Mouse (Mus musculus) fibroblast of lung, adult 2 months (primary cell): ENCODE results near the gene Aimp2.

ENCODE experiments used
- DNase-seq: peaks from one replicate; pipeline ENCODE4 v3.0.0-alpha.2; 2011; ENCODE audit warnings: low read depth

The Aimp2 gene

DNA sequence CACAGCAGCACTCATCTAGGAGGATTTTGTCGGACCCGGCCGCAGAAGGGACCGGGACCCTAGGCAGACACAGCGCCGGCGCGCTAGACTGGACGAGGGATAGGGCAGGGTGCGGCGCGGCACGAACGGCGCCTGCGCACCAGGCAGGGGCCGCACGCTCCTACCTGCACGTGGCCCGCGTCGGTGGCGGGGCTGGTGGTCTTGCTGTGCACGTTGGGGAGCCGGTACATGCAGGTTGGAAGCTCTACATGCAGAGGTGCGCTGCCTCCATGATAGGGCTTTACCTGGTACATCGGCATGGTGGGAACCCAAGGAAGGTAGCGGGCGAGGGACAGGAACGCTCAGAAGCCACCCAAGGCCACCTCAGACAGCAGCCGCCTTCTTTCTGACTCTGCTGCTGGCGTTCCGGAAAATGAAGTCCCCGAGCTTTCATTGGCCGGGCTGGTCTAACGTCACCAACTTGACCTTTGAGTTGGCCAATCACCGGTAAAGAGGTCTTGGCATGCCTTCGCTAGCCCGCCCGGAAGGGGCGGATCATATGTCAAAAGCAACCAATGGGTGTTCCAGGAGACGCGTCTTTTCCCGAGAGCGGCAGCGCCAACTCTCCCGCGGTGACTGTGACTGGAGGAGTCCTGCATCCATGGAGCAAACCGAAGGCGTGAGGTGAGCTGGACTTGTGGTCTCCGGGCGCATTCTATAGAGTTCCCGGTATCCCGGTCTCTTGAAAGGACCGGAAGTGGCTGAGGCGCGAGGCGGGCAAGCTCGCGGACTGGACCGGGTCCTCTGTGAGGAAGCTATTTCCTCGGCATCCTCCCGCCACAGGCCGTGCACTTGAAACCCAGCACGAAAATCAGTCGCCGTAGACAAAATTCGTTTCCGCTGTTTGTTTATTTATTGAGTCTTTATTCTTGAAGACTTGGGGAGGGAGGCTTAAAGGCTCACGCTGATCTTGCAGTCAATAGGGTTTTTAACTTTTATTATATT is at the start of gene Aimp2, which contains the start of gene Pms2:
Gene Aimp2 (minus strand): TSS at position 431 of the 984 bp plus-strand sequence.
Gene Pms2 (plus strand): TSS at position 548 of the 984 bp plus-strand sequence.
- peak; percentile 98 for DNase-seq

DNA sequence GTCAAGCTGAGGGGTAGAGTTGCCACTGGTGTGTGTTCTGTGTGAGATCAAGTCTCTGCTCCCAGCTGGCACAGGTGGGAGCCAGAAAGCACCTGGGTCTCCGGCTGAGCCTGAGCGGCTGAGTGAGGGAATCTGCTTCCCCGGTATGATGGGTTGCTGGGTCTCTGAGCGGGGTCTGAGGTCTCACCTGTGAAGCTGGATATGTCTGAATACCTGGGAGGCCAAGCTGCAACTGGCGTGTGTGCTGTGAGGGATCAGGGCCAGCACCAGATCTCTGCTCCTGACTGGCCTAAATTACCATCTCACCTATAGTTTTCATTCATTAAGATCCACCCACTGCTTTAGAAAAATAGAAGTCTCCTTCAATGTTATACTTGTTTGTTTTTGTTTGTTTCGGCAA is 47.5 kb upstream of the Aimp2 start:
- DNase-seq = no peak

DNA sequence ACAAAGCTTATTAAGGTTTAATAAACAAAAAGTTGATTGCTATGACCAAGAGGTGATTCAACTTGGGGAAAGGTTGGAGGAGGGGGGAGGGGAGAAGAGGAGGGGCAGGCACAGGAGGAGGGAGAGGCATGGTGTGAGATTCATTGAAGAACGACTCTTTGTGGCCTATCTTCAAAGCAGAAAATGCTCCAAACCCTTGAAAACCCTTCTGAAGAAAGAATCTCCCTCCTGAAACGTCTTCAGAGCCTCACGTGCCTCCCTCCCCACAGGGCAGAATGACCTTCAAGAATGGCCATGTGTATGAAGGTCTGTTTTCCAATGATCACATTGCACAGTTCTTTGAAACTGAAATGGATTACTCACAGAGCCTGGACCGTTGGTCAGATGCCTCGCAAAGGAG is 40.4 kb upstream of the Aimp2 start:
- DNase-seq = no peak

DNA sequence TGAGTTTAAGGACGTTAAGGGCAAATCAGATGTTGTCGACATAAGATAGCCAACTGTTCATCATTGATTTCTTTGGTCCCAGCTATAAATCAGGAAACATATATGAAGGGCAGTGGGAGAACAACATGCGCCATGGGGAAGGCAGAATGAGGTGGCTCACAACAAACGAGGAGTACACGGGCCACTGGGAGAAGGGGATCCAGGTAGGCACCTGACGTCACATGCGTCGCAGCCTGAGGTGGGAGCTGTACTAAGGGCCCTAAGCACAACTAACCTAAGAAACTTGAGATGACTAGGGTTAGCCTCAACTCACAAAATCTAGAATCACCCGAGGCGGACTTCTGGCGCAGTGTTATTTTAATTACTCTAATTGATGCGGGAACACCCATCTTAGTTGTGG is 38.7 kb upstream of the Aimp2 start:
- no peak for DNase-seq

DNA sequence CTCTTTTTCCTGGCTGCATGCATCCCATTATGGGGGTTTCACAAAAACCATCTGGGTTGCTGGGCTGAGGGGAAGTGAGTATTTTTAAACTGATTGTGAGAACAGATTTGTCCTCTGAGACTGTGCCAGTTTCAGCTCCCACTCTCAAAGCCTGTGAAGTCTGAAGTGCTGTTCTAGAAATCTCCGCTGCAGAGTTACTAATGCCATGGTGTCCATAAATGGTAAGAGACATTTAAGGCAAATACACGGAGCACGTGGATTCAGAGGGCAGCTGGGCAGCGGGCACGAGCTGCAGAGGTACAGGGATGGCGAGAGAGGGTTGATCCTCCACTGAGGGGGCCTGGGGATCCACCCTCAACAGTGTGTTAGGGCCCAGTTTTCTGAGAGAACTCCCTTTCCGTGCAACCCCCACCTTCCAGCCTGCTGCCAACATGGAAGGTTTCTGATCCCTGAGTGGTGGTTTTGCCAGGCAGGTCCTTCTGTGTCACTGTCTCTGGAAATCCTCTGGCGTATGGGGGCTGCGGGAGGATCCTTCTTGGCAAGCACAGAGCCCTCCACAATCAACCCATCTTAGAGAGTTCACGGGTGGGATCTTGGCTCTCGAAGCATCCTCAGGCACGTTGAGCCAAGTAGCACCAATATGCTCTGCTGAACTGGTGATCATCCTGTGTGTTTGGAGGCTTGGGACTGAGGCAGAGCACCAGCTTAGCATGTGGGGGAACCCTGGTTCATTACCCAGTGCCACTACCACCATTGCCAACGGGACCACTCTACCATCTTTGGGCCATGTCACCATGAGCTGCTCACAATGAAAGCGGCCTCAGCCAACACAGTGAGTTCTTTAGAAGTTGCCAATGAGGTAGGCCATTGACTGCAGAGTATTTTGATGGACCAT is 33.8 kb upstream of the Aimp2 start:
- no peak for DNase-seq

DNA sequence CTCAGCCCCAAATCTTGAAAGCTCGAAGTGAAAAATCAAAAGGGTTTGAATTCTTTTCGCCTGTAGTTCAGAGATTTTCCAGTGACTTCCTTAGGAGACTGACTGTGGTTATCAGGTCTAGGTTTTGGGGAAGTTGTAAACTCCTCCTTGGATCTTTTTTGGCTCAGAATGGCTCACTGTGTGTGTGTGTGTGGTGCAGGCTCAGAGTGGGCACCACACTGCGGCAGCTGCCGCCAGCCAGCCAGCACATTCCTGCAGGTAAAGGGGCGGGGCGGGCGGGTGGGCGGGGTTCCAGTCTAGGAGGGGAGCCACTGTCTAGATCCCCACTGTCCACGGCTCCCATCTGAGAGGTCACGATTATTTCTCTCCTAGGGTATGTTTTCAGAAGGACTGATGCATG is 31.9 kb upstream of the Aimp2 start:
- DNase-seq = no peak

DNA sequence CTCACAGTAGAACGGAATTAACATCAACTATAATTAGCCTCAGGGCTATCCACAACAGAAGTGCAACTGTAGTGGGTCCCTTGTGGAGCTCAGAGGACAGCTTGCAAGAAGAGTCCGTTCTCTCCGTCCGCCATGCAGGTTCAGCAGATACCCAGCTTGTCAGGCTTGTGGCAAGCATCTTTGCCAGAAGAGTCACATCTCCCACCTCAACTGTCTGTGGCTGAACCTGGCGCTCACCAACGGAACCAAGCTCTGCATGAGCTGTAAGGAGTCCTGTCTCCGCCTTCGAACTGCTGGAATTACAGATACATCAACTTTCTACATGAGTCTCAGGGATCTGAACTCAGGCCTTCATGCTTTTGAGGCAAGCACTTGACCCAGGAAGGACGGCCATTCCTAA is 26.5 kb upstream of the Aimp2 start:
- DNase-seq = no peak

DNA sequence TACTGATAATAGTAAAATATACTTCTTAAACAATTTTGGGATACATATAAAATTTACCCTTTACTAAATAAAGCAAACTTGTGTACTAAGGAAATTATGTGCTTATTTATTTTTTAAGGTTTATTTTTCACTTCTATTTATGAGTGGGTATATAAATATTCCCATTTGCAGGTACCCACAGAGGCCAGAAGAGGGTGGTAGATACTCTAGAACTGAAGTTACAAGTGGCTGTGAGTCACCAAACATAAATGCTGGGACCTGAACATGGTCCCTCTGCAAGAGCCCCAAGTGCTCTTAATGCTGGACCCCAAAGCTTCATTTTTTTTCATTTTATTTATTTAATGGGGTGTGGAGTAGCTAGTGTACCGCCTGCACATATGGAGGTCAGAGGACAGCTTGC is 24.2 kb upstream of the Aimp2 start:
- DNase-seq = no peak

DNA sequence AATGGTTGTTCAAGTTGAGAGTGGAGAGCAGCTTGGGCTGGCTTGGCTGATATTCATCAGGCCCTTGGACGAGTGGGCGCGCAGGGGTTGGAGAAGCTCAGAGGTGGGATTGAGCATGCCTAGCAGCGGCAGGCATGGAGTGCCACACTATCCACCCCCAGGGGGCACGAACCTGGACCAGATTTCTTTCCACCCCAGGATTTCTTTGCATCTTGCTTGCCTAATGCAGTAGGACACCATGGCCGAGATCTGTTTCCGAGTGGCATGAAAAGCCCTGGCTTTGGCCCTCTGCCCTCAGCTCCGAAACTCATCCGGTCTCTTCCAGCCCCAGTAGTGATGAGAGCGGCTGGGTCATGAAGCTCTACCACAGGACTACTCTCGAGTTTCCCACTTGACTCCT is 23.8 kb upstream of the Aimp2 start:
- DNase-seq = no peak

DNA sequence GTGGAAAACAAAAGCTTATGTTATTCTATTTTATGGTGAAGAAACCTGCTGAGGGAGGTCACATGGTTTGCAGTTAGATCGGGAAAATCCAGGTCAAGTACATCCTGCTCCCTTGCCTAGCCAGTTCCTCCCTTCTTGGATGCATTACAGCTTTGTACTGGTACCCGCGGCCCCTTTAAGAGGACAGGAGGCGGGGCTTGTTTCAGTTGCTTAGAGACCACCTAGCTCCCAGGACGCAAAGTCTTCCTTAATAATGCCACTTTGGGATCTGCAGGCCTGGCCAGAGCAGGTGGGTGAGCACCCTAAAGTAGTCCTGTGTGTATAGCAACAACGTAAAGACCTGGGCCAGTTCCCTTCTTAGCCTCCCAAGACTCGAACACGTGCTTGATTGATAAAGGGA is 23.2 kb upstream of the Aimp2 start, which contains the start of gene Rsph10b:
Gene Rsph10b (plus strand): TSS at position 205 of the 400 bp plus-strand sequence.
- no peak for DNase-seq

DNA sequence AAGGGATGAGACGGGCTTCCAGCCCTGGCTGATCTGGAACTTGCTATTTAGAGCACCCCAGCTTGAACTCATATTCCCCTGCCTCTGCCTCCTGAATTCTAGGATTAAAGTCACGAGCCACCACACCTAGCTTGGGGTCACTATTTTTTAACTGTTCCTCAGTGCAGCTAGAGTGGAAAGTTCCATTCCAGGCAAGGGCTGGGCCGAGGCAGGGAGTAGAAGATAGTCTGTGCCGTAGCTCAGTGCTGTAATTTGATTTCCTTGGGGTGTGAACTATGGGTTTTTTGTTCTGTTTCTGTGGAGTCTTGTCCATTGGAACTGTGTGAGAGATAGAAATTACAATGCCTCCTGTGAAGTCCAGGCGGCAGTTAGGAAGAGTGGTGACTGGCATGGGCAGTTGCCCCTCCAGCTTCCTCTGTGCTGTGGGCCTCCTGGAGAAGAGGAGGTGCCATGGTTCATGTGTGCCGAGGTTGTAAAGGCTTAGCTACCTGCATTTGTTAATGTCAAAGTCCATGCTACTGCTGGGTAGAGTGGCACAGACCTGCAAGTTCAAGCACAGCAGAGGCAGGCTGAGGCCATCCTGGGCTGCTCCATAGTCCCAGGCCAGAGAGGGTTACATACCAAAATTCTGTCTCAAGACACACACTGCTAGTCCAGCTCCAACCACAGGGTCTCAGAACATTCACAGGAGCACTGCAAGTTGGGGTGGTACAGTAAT is 22.4 kb upstream of the Aimp2 start:
- no peak for DNase-seq

DNA sequence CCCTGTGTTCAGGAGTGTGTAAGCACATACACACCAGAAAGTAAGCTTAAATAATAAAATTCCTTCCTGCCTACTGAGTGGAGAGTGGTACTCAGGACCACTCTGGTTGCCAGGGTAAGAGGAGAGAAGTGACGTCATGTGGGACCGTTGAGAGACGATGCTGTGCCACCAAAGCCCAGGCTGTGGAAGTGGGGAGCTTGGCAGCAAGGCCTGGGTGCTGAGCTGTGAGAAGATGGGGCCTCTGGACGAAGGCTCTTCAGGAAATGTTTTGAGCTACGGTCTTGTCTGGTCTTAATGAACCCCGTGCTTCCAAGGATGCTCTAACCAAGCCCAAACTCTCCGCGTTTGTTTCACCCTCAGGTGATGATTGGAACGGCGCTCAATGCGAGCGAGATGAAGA is 21.0 kb upstream of the Aimp2 start:
- no peak for DNase-seq

DNA sequence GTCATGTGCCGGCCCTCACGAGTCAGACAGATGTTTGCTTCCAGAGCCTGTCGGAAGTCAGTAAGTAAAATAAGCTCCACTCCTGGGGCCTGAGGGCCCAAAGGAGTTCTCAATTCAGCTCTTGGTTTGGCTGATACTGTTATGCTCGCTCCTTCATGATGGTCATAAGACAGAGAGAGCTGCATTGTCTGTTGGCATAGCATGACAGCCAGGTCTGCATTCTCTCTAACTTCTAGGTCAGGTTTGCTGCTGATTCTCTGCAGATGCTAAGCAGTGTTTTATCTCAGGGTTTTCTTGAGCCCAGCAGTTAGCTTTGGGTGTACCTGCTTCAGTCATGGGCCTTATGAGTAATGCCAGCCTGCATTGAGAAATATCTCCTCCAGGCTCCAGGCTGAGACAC is 19.6 kb upstream of the Aimp2 start:
- DNase-seq = no peak

DNA sequence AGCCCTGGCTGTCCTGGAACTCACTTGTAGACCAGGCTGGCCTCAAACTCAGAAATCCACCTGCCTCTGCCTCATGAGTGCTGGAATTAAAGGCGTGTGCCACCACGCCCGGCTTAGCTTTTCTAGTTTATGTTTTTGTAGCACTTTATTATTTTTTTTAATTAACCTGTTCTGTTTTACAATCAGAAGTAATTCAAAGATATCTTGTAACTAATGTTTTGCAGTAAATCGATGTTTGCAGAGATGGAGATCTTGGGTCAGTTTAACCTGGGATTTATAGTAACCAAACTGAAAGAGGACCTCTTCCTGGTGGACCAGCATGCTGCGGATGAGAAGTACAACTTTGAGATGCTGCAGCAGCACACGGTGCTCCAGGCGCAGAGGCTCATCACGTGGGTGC is 18.2 kb upstream of the Aimp2 start, which contains the start of gene Gm42421:
Gene Gm42421 (plus strand): TSS at position 301 of the 400 bp plus-strand sequence.
- no peak for DNase-seq

DNA sequence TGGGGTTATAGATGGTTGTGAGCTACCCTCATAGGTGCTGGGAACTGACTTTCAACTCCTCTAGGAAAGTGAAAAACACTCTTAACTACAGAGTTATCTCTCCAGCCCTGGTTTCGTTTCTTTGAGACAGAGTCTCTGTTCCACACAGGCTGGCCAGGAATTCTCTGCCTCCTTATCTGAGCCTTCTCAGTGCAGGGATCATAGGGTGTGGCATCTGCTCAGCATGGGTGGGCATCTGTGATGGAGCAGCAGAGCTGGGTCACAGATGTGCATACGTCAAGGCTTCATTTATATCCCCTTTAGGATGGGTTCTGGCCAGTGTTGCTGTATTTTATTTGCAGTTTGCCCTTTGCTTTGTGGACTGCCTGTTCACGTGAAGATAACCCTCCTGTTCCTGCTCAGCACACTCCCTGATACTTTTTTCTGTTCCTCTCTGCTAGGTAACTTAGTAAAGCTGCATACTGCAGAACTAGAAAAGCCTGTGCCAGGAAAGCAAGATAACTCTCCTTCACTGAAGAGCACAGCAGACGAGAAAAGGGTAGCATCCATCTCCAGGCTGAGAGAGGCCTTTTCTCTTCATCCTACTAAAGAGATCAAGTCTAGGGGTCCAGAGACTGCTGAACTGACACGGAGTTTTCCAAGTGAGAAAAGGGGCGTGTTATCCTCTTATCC is 15.3 kb upstream of the Aimp2 start:
- DNase-seq = no peak

DNA sequence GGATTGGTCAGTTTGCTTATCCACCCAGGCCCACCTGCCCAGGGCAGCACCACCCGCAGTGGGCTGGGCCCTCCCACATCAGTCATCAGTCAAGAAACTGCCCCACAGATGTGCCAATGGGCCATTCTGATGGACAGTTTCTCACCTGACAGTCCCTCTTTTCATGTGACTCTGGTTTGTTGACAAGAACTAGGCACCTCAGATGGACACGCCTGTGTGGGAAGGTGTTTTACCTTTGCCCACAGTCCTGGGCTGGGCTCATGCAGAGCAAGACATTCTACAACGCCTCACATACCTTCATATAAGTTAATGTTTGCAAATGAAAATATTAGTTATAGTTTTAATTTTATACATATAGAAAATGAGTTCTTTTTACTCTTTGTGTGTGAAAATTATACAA is 8.5 kb upstream of the Aimp2 start:
- no peak for DNase-seq

DNA sequence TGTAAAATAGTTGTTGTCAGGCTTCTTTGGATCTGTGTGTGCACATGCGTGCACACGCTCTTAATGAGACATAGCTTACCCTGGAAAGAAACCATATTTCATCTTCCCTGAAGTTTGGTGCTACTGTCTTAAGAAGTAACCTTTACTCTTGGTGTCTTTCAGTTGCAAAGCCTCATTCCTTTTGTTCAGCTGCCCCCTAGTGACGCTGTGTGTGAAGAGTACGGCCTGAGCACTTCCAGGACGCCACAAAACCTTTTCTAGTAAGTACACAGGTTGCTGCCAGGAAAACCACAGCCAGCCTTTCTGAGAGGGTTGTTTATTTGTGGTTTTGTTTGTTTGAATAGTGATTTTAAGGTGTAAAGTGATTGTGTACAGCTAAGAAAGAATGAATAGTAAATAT is 7.8 kb upstream of the Aimp2 start:
- DNase-seq = peak; percentile 61

DNA sequence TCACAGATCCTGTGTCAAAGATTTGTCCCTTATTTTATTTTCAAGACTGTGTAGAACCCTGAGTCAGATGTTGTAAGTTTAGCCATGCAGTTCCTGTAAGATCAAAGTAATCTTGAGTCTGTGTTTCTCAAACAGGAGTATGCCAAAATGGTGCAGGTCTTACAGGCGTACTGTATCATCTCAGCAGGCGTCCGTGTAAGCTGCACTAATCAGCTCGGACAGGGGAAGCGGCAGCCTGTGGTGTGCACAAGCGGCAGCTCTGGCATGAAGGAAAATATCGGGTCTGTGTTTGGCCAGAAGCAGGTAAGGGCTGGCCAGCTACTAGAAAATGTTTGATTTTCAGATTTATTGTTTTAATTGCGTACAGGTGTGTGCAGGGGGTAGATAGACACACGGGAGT is 6.6 kb upstream of the Aimp2 start:
- DNase-seq = no peak

DNA sequence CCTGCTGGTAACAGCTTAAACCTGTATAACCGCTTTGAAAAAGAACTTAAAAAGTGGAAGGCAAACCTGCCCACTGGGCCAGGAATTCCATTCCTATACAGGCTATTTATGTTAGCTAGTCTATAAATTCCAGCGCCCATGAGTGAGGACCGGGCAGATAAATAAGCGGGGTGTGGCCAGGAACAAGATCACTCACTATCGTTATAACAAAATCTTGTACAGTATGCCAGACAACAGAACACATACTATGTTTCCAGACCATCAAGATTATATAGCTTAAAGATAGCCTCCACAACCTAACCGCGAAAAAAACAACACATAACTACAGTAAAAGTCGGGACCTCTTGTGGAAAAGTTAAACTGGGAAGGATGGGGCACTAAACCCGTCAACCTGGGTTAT is 721 bp downstream of the Aimp2 start:
- no peak for DNase-seq

DNA sequence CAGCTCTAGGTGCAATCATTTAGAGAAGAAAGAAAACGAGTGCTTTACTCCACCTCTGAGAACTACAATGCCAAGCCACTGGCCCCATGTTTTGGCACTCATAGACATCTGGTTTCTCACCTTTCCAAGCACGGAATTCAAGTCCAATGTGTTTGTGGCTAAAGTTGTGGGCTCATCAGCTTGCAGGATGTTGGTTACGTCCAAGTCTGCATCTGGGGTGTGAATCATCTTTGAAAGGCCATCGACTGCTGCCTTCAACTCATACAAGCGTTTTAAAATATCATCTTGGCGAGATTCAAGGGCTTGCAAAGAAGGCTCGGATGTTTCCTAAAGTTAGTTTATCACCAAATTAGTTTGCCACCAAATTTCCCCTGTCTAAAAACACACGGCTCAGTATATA is 3.2 kb downstream of the Aimp2 start:
- DNase-seq = no peak

DNA sequence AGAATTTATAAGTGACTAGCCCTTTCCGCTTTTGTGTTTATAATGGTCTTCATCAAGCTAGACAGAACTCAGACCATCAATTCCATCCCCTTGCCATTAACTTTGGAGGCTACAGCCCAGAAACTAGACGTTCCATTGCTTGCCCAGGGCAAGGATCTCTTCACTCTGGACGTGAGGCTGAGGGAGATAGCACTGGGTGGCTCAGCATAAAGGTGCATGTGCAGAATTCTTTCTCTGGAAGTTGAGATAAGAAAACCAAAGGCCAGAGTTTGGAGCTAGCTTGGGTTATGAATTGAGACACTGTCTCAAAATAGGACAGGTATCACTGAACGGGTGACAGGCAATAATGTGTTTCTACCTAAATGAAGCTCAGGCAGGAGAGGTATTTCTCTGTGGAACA is 5.8 kb downstream of the Aimp2 start:
- no peak for DNase-seq
